Mouse (Mus musculus): ENCODE results near the gene Acss2.

DNA sequence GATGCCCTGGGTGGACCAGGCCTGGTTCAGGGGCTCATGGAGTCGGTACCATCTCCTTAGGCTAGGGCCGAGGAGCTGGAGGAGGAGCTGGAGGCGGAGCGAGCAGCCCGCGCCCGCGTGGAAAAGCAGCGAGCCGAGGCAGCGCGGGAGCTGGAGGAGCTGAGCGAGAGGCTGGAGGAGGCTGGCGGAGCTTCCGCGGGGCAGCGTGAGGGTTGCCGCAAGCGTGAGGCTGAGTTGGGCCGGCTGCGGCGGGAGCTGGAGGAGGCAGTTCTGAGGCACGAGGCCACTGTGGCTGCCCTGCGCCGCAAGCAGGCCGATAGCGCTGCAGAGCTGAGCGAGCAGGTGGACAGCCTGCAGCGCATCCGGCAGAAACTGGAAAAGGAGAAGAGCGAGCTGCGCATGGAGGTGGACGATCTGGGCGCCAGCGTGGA lies 111.5 kb downstream of the Acss2 start:
- TF ChIP-seq CTCF (IDR thresholded peaks at IDR 0.05; ENCODE audit: borderline replicate concordance, extremely low read depth, insufficient read depth, insufficient read length) (no peak), POLR2A (IDR thresholded peaks at IDR 0.05; ENCODE audit: borderline replicate concordance, extremely low read depth, insufficient read depth, insufficient read length, poor library complexity, severe bottlenecking) (no peak)

Data from brain, embryonic 14.5 days (tissue).